In the genomic region with DNA sequence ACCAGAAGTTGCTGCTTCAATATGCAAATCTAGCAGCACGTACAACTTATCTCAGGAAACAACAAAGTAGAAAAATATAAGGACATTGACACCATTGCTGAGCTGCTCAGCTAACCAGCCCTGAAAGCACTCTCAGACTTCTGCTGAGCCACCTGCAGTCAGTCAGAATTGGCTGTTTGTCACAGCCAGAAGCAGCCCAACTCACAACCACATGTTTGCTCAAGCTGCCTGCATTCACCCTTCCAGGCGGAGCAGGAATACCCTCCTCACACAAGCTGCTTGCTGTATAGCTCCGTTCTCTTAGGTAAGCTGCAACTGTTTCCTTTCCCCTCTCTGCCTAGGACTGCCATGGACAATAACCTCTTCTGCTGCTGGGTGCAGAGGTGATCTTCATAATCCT, we compare ENCODE assay signal across 19 mouse cellular contexts. TPM values are rescaled to one million over a fixed set of nuclear protein-coding genes. Genes with fewer than 3 reads are reported as not detected.
DNase-seq lines count a peak whose midpoint lies in the region; ATAC-seq and TF ChIP-seq lines count a peak whose summit lies in the region.
"Had no signal": no experiment of that assay in that cellular context is flagged by ENCODE, and none has a peak within 500 bp of the region (broad histone marks: within the 10 kb centered on the region; RNA-seq: fewer than 3 reads in every experiment).

No protein-coding gene starts in this region.

- H3K27me3 ChIP-seq in hindbrain, embryonic 13.5 days, result peaks cover 20% of the 10 kb centered on the region
- no peaks in the 10 kb centered on the region for H3K27me3 ChIP-seq in hindbrain, embryonic 16.5 days (replicated peaks; ENCODE audit: control insufficient read depth, insufficient read depth, low read length)
- no peaks in the 10 kb centered on the region for H3K27me3 ChIP-seq in forebrain, postnatal 0 days (ENCODE audit: insufficient read depth, low read length)
- H3K27me3 ChIP-seq: liver, embryonic 13.5 days had no signal

- 0 out of 2 replicates have a peak, but pooled peaks have one; percentile 21 for ATAC-seq in hindbrain, embryonic 13.5 days (ENCODE audit: low FRiP score)
- no peak for ATAC-seq in hindbrain, embryonic 16.5 days
- ATAC-seq in forebrain, postnatal 0 days, result peak; percentile 67

- DNase-seq in layer of hippocampus, postnatal 14 days (ENCODE audit: low spot score in 2 of 2), result peak; percentile 43 to 48
- no peak for DNase-seq in layer of hippocampus, postnatal 36 days
- DNase-seq in NIH3T3 (ENCODE audit: low read depth), result peak; percentile 5
- DNase-seq in forebrain, postnatal 0 days, result peak; percentile 69
- no peak for DNase-seq in spleen, postnatal 4 days (ENCODE audit: low spot score in 2 of 2)
- no peak for DNase-seq in thymus, postnatal 25 days
- DNase-seq: adrenal gland, postnatal 25 days; cerebellum, postnatal 10 days; gastrocnemius, postnatal 10 days; kidney, adult 2 months; kidney, postnatal 14 days; liver, embryonic 13.5 days had no signal

- H3K36me3 ChIP-seq in hindbrain, embryonic 13.5 days, result peaks cover 10% of the 10 kb centered on the region; the same call in 1 of the 2 replicates
- no peaks in the 10 kb centered on the region for H3K36me3 ChIP-seq in hindbrain, embryonic 16.5 days (ENCODE audit: control insufficient read depth, insufficient read depth, low read length)
- H3K36me3 ChIP-seq in forebrain, postnatal 0 days (ENCODE audit: insufficient read depth), result no peaks in the 10 kb centered on the region; the same call in 1 of the 2 replicates
- H3K36me3 ChIP-seq: limb, embryonic 12.5 days; liver, embryonic 13.5 days; lung, embryonic 15.5 days had no signal

- peak overlapping the region; percentile 14; the same call in 1 of the 2 replicates for H3K27ac ChIP-seq in hindbrain, embryonic 13.5 days
- no peak overlapping the region for H3K27ac ChIP-seq in hindbrain, embryonic 16.5 days (ENCODE audit: low read depth, low read length)
- no peak overlapping the region for H3K27ac ChIP-seq in forebrain, postnatal 0 days (ENCODE audit: low read depth, low read length)
- H3K27ac ChIP-seq: limb, embryonic 12.5 days; liver, embryonic 13.5 days; lung, embryonic 15.5 days; stomach, postnatal 0 days had no signal

- no peak overlapping the region for H3K4me2 ChIP-seq in hindbrain, embryonic 13.5 days
- no peak overlapping the region for H3K4me2 ChIP-seq in hindbrain, embryonic 16.5 days (ENCODE audit: low read length)
- H3K4me2 ChIP-seq in forebrain, postnatal 0 days (ENCODE audit: low read depth), result no peak overlapping the region
- H3K4me2 ChIP-seq: limb, embryonic 12.5 days; liver, embryonic 13.5 days; lung, embryonic 15.5 days had no signal

- no peak overlapping the region for H3K9ac ChIP-seq in hindbrain, embryonic 13.5 days
- no peak overlapping the region for H3K9ac ChIP-seq in hindbrain, embryonic 16.5 days (ENCODE audit: low read depth, low read length)
- H3K9ac ChIP-seq in forebrain, postnatal 0 days, result no peak overlapping the region
- H3K9ac ChIP-seq: limb, embryonic 12.5 days; liver, embryonic 13.5 days; lung, embryonic 15.5 days had no signal

- TF ChIP-seq CTCF in forebrain, postnatal 0 days (IDR thresholded peaks at IDR 0.05; ENCODE audit: low read depth), result no peak

- no peak overlapping the region for H3K4me3 ChIP-seq in hindbrain, embryonic 13.5 days
- no peak overlapping the region for H3K4me3 ChIP-seq in hindbrain, embryonic 16.5 days (ENCODE audit: low read length)
- H3K4me3 ChIP-seq in forebrain, postnatal 0 days (ENCODE audit: low read depth, low read length), result no peak overlapping the region
- H3K4me3 ChIP-seq: limb, embryonic 12.5 days; liver, embryonic 13.5 days; lung, embryonic 15.5 days had no signal

- H3K9me3 ChIP-seq in hindbrain, embryonic 13.5 days, result no peaks in the 10 kb centered on the region
- no peaks in the 10 kb centered on the region for H3K9me3 ChIP-seq in hindbrain, embryonic 16.5 days (ENCODE audit: control insufficient read depth, low read length)
- no peaks in the 10 kb centered on the region for H3K9me3 ChIP-seq in forebrain, postnatal 0 days (ENCODE audit: low read length)
- H3K9me3 ChIP-seq: limb, embryonic 12.5 days; liver, embryonic 13.5 days; lung, embryonic 15.5 days had no signal

- H3K4me1 ChIP-seq in hindbrain, embryonic 13.5 days (replicated peaks), result no peaks in the 10 kb centered on the region
- H3K4me1 ChIP-seq in hindbrain, embryonic 16.5 days (ENCODE audit: control insufficient read depth, insufficient read depth, low read depth, low read length), result no peaks in the 10 kb centered on the region
- H3K4me1 ChIP-seq in forebrain, postnatal 0 days (ENCODE audit: insufficient read depth), result no peaks in the 10 kb centered on the region
- H3K4me1 ChIP-seq: limb, embryonic 12.5 days; lung, embryonic 15.5 days had no signal

- WGBS in hindbrain, embryonic 13.5 days, result 70% methylated on average over 3 of the region's 3 CpGs
- whole genome bisulfite sequencing in hindbrain, embryonic 16.5 days, result 61% methylated on average over 3 of the region's 3 CpGs
- 42% methylated on average over 3 of the region's 3 CpGs for WGBS in forebrain, postnatal 0 days

RNA-seq across cellular contexts. Expression of a gene that starts 2.4 kb away (rescaled TPM):
- 1.3 and 1.9 TPM in 2 replicates for polyA plus RNA-seq in hindbrain, embryonic 13.5 days (2015; fragmentation: Nextera tagmentation; extraction: Ambion mirVana)
- polyA plus RNA-seq in hindbrain, embryonic 16.5 days (2015; fragmentation: Nextera tagmentation; extraction: Ambion mirVana), result 0.58 and 1.4 TPM in 2 replicates
- total RNA-seq in layer of hippocampus, postnatal 14 days (2021), result 1 to 10 TPM; 5.5 to 7.4 TPM
- 1 to 10 TPM; 3.9 to 5.2 TPM for total RNA-seq in layer of hippocampus, postnatal 36 days (2021)
- 2.1 and 7.4 TPM in 2 replicates for total RNA-seq in forebrain, postnatal 0 days (2014; rRNA removed)
- 1.1 TPM in 2 replicates for polyA plus RNA-seq in forebrain, postnatal 0 days (2015; fragmentation: Nextera tagmentation; extraction: Ambion mirVana)

RNA-seq across cellular contexts. Expression of a gene that starts 31.7 kb away (rescaled TPM):
- 1.7 and 2.0 TPM in 2 replicates for polyA plus RNA-seq in hindbrain, embryonic 13.5 days (2015; fragmentation: Nextera tagmentation; extraction: Ambion mirVana)
- 1.8 and 2.0 TPM in 2 replicates for polyA plus RNA-seq in hindbrain, embryonic 16.5 days (2015; fragmentation: Nextera tagmentation; extraction: Ambion mirVana)
- 1 to 10 TPM; 3.3 TPM for total RNA-seq in layer of hippocampus, postnatal 14 days (2021)
- 1 to 10 TPM; 1.8 to 1.9 TPM for total RNA-seq in layer of hippocampus, postnatal 36 days (2021)
- total RNA-seq in forebrain, postnatal 0 days (2014; rRNA removed), result 17.2 and 21.9 TPM in 2 replicates
- 0.76 and 0.77 TPM in 2 replicates for polyA plus RNA-seq in forebrain, postnatal 0 days (2015; fragmentation: Nextera tagmentation; extraction: Ambion mirVana)
- total RNA-seq: heart, adult 8-10 months had no signal
- polyA plus RNA-seq: heart, postnatal 0 days; kidney, adult 2 months; limb, embryonic 12.5 days; liver, embryonic 13.5 days; lung, embryonic 15.5 days; stomach, postnatal 0 days had no signal

RNA-seq across cellular contexts. Expression of a gene that starts 44.9 kb away (rescaled TPM):
- 1.7 and 2.2 TPM in 2 replicates for polyA plus RNA-seq in hindbrain, embryonic 13.5 days (2015; fragmentation: Nextera tagmentation; extraction: Ambion mirVana)
- 4.3 and 5.3 TPM in 2 replicates for polyA plus RNA-seq in hindbrain, embryonic 16.5 days (2015; fragmentation: Nextera tagmentation; extraction: Ambion mirVana)
- 1 to 10 TPM; 2.2 to 2.4 TPM for total RNA-seq in layer of hippocampus, postnatal 14 days (2021)
- total RNA-seq in layer of hippocampus, postnatal 36 days (2021), result 1 to 10 TPM; 1.6 to 2.2 TPM
- 3.1 and 5.7 TPM in 2 replicates for total RNA-seq in forebrain, postnatal 0 days (2014; rRNA removed)
- polyA plus RNA-seq in forebrain, postnatal 0 days (2015; fragmentation: Nextera tagmentation; extraction: Ambion mirVana), result 2.6 and 3.5 TPM in 2 replicates

RNA-seq across cellular contexts. Expression of a gene that starts 48.2 kb away (rescaled TPM):
- 189 and 197 TPM in 2 replicates for polyA plus RNA-seq in hindbrain, embryonic 13.5 days (2015; fragmentation: Nextera tagmentation; extraction: Ambion mirVana)
- 247 and 274 TPM in 2 replicates for polyA plus RNA-seq in hindbrain, embryonic 16.5 days (2015; fragmentation: Nextera tagmentation; extraction: Ambion mirVana)
- total RNA-seq in layer of hippocampus, postnatal 14 days (2021), result 10 to 100 TPM; 34.0 to 37.4 TPM
- 10 to 100 TPM; 36.7 to 44.0 TPM for total RNA-seq in layer of hippocampus, postnatal 36 days (2021)
- total RNA-seq in forebrain, postnatal 0 days (2014; rRNA removed), result 65.9 and 95.4 TPM in 2 replicates
- polyA plus RNA-seq in forebrain, postnatal 0 days (2015; fragmentation: Nextera tagmentation; extraction: Ambion mirVana), result 195 and 219 TPM in 2 replicates

Comparison
In these comparisons a context has a peak if more than half of its experiments do, and no peak if none do; other contexts are left out.
1. DNase-seq: peak in layer of hippocampus, postnatal 14 days (2 of 2), NIH3T3 (single experiment) and forebrain, postnatal 0 days (single experiment); none in layer of hippocampus, postnatal 36 days (0 of 2), spleen, postnatal 4 days (0 of 2) and thymus, postnatal 25 days (single experiment).